Mouse (Mus musculus) MEL (cell line): ENCODE results near the gene Olfr221. TPM values are rescaled to one million over a fixed set of nuclear protein-coding genes. Genes with fewer than 3 reads are reported as not detected.

ENCODE experiments used
- DNase-seq: peaks from one replicate; pipeline ENCODE4 v3.0.0; 2011; ENCODE audit warnings: low read depth, low spot score
- H3K27ac ChIP-seq: 2 replicates; pipeline ENCODE4 v1.5.1; 2012; ENCODE audit warnings: low read depth, mild to moderate bottlenecking, control low read depth, low read length, moderate library complexity; ENCODE audit not compliant: control insufficient read depth
- H3K27me3 ChIP-seq, 2 experiments: fragments of 150-350 bp in 1 of 2; sonication (generic) in 1 of 2; 2 replicates each; pipeline ENCODE4 v1.6.1; 2012; ENCODE audit warnings: low read length in 2 of 2, mild to moderate bottlenecking in 2 of 2, improper control_type of control experiment in 1 of 2, moderate library complexity in 1 of 2; ENCODE audit not compliant: insufficient read depth in 2 of 2, control insufficient read depth in 1 of 2
- H3K36me3 ChIP-seq, 2 experiments: 2 replicates each; pipeline ENCODE4 v1.6.1; 2012 to 2014; ENCODE audit warnings: low read length in 2 of 2, improper control_type of control experiment in 1 of 2, inconsistent platforms in 1 of 2, mild to moderate bottlenecking in 1 of 2; ENCODE audit not compliant: insufficient read depth in 2 of 2, control insufficient read depth in 1 of 2
- H3K4me1 ChIP-seq, 2 experiments: fragments of 150-350 bp in 1 of 2; sonication (generic) in 1 of 2; 2 replicates each; pipeline ENCODE4 v1.6.1; 2012; ENCODE audit warnings: low read length in 2 of 2, improper control_type of control experiment in 1 of 2, mild to moderate bottlenecking in 1 of 2; ENCODE audit not compliant: insufficient read depth in 2 of 2, control insufficient read depth in 1 of 2
- H3K4me3 ChIP-seq, 2 experiments: fragments of 150-350 bp in 1 of 2; sonication (generic) in 1 of 2; 2 replicates each; pipeline ENCODE4 v1.5.1; 2012; ENCODE audit warnings: low read depth in 2 of 2, low read length in 2 of 2, mild to moderate bottlenecking in 2 of 2, moderate library complexity in 2 of 2, control low read depth in 1 of 2, improper control_type of control experiment in 1 of 2; ENCODE audit not compliant: control insufficient read depth in 1 of 2, insufficient read depth in 1 of 2
- H3K79me2 ChIP-seq: 2 replicates; pipeline ENCODE4 v1.6.1; 2012; ENCODE audit warnings: mild to moderate bottlenecking, low read length, moderate library complexity; ENCODE audit not compliant: control insufficient read depth, poor library complexity, insufficient read depth
- H3K9ac ChIP-seq: 2 replicates; pipeline ENCODE4 v1.6.1; 2012; ENCODE audit warnings: low read depth, mild to moderate bottlenecking, control low read depth, low read length, moderate library complexity; ENCODE audit not compliant: control insufficient read depth, poor library complexity, severe bottlenecking
- H3K9me3 ChIP-seq: fragments of 150-350 bp; sonication (generic); replicated peaks from 2 replicates; pipeline ENCODE4 v1.6.1; 2012; ENCODE audit warnings: mild to moderate bottlenecking, low read length, improper control_type of control experiment, moderate library complexity; ENCODE audit not compliant: insufficient read depth
- BHLHE40 ChIP-seq: IDR thresholded peaks from 2 replicates; pipeline ENCODE4 v1.6.1; 2012; ENCODE audit warnings: low read depth, mild to moderate bottlenecking, inconsistent platforms, low read length, improper control_type of control experiment, borderline replicate concordance
- EP300 ChIP-seq, 2 experiments: IDR thresholded peaks; 2 replicates each; pipeline ENCODE4 v1.6.1; 2011; ENCODE audit warnings: improper control_type of control experiment in 2 of 2, low read length in 2 of 2, low read depth in 1 of 2, mild to moderate bottlenecking in 1 of 2
- ETS1 ChIP-seq: IDR thresholded peaks from 2 replicates; pipeline ENCODE4 v1.6.1; 2012; ENCODE audit warnings: low read depth, mild to moderate bottlenecking, inconsistent platforms, low read length, improper control_type of control experiment, moderate library complexity
- GATA1 ChIP-seq: IDR thresholded peaks from 2 replicates; pipeline ENCODE4 v1.6.1; 2011; ENCODE audit warnings: low read depth, low read length, improper control_type of control experiment
- JUND ChIP-seq: IDR thresholded peaks from 2 replicates; pipeline ENCODE4 v1.6.1; 2011; ENCODE audit warnings: low read depth, mild to moderate bottlenecking, improper control_type of control experiment, low read length
- MAFK ChIP-seq: IDR thresholded peaks from 2 replicates; pipeline ENCODE4 v1.6.1; 2011; ENCODE audit warnings: low read depth, mild to moderate bottlenecking, low read length, improper control_type of control experiment, borderline replicate concordance
- MEF2A ChIP-seq: IDR thresholded peaks from 2 replicates; pipeline ENCODE4 v1.6.1; 2014; ENCODE audit warnings: low read depth, mild to moderate bottlenecking, inconsistent platforms, low read length, improper control_type of control experiment; ENCODE audit not compliant: poor library complexity, insufficient replicate concordance, severe bottlenecking; ENCODE audit errors: extremely low read depth
- MYB ChIP-seq: IDR thresholded peaks from 2 replicates; pipeline ENCODE4 v1.6.1; 2011; ENCODE audit warnings: mild to moderate bottlenecking, low read depth, low read length, improper control_type of control experiment
- MYC ChIP-seq: IDR thresholded peaks from 2 replicates; pipeline ENCODE4 v1.6.1; 2011; ENCODE audit warnings: low read depth, mild to moderate bottlenecking, low read length, improper control_type of control experiment, moderate library complexity
- NELFE ChIP-seq: IDR thresholded peaks from 2 replicates; pipeline ENCODE4 v1.6.1; 2011; ENCODE audit warnings: low read depth, low read length, improper control_type of control experiment
- NRF1 ChIP-seq: IDR thresholded peaks from 2 replicates; pipeline ENCODE4 v1.6.1; 2014; ENCODE audit warnings: low read depth, mild to moderate bottlenecking, inconsistent platforms, low read length, improper control_type of control experiment, moderate library complexity; ENCODE audit not compliant: poor library complexity, insufficient read depth, severe bottlenecking
- POLR2A ChIP-seq, 2 experiments: IDR thresholded peaks; 2 replicates each; pipeline ENCODE4 v1.6.1; 2011 to 2012; ENCODE audit warnings: low read length in 2 of 2, mild to moderate bottlenecking in 2 of 2, control low read depth in 1 of 2, improper control_type of control experiment in 1 of 2, low read depth in 1 of 2, moderate library complexity in 1 of 2; ENCODE audit not compliant: control insufficient read depth in 1 of 2, insufficient read depth in 1 of 2, poor library complexity in 1 of 2
- POLR2AphosphoS2 ChIP-seq: IDR thresholded peaks from 2 replicates; pipeline ENCODE4 v1.6.1; 2011; ENCODE audit warnings: low read length, improper control_type of control experiment
- POLR2AphosphoS5 ChIP-seq: IDR thresholded peaks from 2 replicates; pipeline ENCODE4 v1.6.1; 2012; ENCODE audit warnings: low read depth, borderline replicate concordance, mild to moderate bottlenecking, inconsistent platforms, low read length, moderate library complexity, mixed read lengths
- RCOR1 ChIP-seq: IDR thresholded peaks from 2 replicates; pipeline ENCODE4 v1.6.1; 2012; ENCODE audit warnings: low read depth, mild to moderate bottlenecking, inconsistent platforms, low read length, improper control_type of control experiment
- SIN3A ChIP-seq: IDR thresholded peaks from 2 replicates; pipeline ENCODE4 v1.6.1; 2012; ENCODE audit warnings: low read length, improper control_type of control experiment, inconsistent platforms
- TCF12 ChIP-seq: IDR thresholded peaks from 2 replicates; pipeline ENCODE4 v1.6.1; 2014; ENCODE audit warnings: low read depth, mild to moderate bottlenecking, inconsistent platforms, low read length, improper control_type of control experiment, moderate library complexity
- UBTF ChIP-seq: IDR thresholded peaks from 2 replicates; pipeline ENCODE4 v1.6.1; 2012; ENCODE audit warnings: low read depth, mild to moderate bottlenecking, inconsistent platforms, low read length, improper control_type of control experiment, moderate library complexity, borderline replicate concordance; ENCODE audit not compliant: insufficient read depth
- USF1 ChIP-seq: IDR thresholded peaks from 2 replicates; pipeline ENCODE4 v1.6.1; 2014; ENCODE audit warnings: low read depth, mild to moderate bottlenecking, inconsistent platforms, low read length, improper control_type of control experiment, moderate library complexity
- USF2 ChIP-seq, 2 experiments: IDR thresholded peaks; 2 replicates each; pipeline ENCODE4 v1.6.1; 2011 to 2012; ENCODE audit warnings: improper control_type of control experiment in 2 of 2, low read length in 2 of 2, borderline replicate concordance in 1 of 2, inconsistent platforms in 1 of 2, low read depth in 1 of 2, mild to moderate bottlenecking in 1 of 2; ENCODE audit not compliant: insufficient read depth in 1 of 2
- ZKSCAN1 ChIP-seq: IDR thresholded peaks from 2 replicates; pipeline ENCODE4 v1.6.1; 2012; ENCODE audit warnings: low read depth, mild to moderate bottlenecking, inconsistent platforms, low read length, improper control_type of control experiment, moderate library complexity
- ZMIZ1 ChIP-seq: IDR thresholded peaks from 2 replicates; pipeline ENCODE4 v1.6.1; 2012; ENCODE audit warnings: low read depth, mild to moderate bottlenecking, inconsistent platforms, low read length, improper control_type of control experiment, moderate library complexity
- ZNF384 ChIP-seq: IDR thresholded peaks from 2 replicates; pipeline ENCODE4 v1.6.1; 2012; ENCODE audit warnings: low read depth, mild to moderate bottlenecking, inconsistent platforms, low read length, improper control_type of control experiment
- polyA plus RNA-seq, 2 experiments: library from polyadenylated mRNA; stranded (reverse) in 1 of 2; unstranded in 1 of 2; fragments of >175 nt in 1 of 2; fragments of >200 nt in 1 of 2; gene quantifications; 2 replicates each; pipeline versions ENCODE4 v1.2.1 to v1.2.4; 2012; ENCODE audit warnings: low replicate concordance in 2 of 2, low read depth in 1 of 2; ENCODE audit not compliant: insufficient read length in 2 of 2, insufficient read depth in 1 of 2, missing spikeins in 1 of 2
- total RNA-seq: library from RNA; depleted of rRNA; stranded (reverse); fragments of 300-350 nt; gene quantifications from 2 replicates; pipeline ENCODE4 v1.2.3, GENCODE M21; 2012

Gene Olfr221
- total and polyA plus RNA-seq, 3 experiments = not detected

DNA sequence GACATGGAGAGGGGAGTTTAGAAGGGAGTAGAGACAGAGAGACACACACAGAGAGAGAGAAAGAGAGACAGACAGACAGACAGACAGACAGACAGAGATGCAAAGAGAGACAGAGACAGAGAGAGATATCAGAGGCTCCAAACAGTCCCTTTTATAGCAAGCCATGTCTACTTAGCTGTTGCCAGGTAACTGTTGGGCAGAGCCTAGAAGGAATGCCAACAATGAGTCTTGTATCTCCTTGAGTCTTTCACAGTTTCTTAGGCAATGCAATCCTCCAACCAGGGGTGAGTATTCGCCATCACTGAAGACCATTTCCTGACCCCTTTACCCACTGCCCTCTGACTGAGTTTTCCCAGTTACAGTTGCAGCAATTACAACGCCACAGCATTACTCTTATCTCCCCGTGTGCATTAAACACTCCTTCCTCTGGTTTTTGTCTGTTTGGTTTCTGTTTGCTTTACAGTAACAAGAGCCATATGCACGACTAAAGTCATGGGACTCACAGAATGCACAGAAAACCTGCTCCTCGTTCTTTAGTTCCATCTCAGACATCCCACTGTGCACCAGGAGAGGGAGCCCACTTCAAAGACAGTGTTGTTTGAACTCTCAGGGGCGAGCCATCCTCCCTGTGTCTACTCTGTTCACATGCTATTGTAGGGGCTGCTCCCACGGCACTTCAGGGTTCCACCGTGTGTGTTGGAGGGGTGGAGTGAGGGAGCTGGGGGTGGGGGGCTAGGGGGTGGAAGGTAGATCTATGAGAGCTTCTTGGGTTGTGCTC lies 2.8 kb upstream of the Olfr221 start (continued):
- no peak for TF ChIP-seq POLR2AphosphoS5
- no peak for TF ChIP-seq NRF1
- TF ChIP-seq BHLHE40 = no peak
- TF ChIP-seq, all 39 proteins: peak for 10

- TF ChIP-seq POLR2AphosphoS5 (no peak), EP300 (IDR thresholded peaks at IDR 0.05; ENCODE audit: low read depth in 1 of 2, low read length in 2 of 2) (no peak), POLR2AphosphoS2 (no peak), MYB (no peak), USF2 (IDR thresholded peaks at IDR 0.05; ENCODE audit: borderline replicate concordance in 1 of 2, insufficient read depth in 1 of 2, low read depth in 1 of 2, low read length in 2 of 2) (no peak), ZKSCAN1 (no peak), MEF2A (no peak), TCF12 (no peak), NELFE (no peak), GATA1 (no peak), UBTF (no peak), JUND (no peak), ZNF384 (no peak), MYC (0 out of 2 replicates have a peak, but pooled peaks have one; percentile 29), USF1 (no peak), ETS1 (0 out of 2 replicates have a peak, but pooled peaks have one; percentile 13), RCOR1 (no peak), MAFK (no peak), ZMIZ1 (no peak), POLR2A (IDR thresholded peaks at IDR 0.05; ENCODE audit: control insufficient read depth in 1 of 2, insufficient read depth in 1 of 2, low read depth in 1 of 2, low read length in 2 of 2, poor library complexity in 1 of 2) (no peak), SIN3A (peak; percentile 23; the same call in 1 of the 2 replicates), BHLHE40 (no peak)
- H3K27me3 ChIP-seq = peaks cover 0 to 2% of the 10 kb centered on the region in 2 experiments; a peak in 1 of 4 replicates
- peaks cover 9 to 30% of the 10 kb centered on the region in 2 experiments for H3K4me1 ChIP-seq
- DNase-seq = peak; percentile 43
- H3K79me2 ChIP-seq = no peaks in the 10 kb centered on the region
- peaks cover 0 to 22% of the 10 kb centered on the region in 2 experiments; a peak in 2 of 4 replicates for H3K36me3 ChIP-seq
- peak overlapping the region in 1 of 2 experiments; percentile 48; a peak in 2 of 4 replicates for H3K4me3 ChIP-seq
- no peak overlapping the region for H3K9ac ChIP-seq
- H3K9me3 ChIP-seq = no peaks in the 10 kb centered on the region
- H3K27ac ChIP-seq = no peak overlapping the region
These were observed 1.2 kb upstream of the Olfr221 start for GRCm38 (mm10) chr14:52043446-52043845.
